Mouse (Mus musculus) thymus, postnatal 0 days (tissue): Measurements from ENCODE around the gene Ndufa13. TPM values are rescaled to one million over a fixed set of nuclear protein-coding genes. Genes with fewer than 3 reads are reported as not detected.

Experiments used
- DNase-seq: peaks from one replicate; pipeline ENCODE4 v3.0.0-alpha.2; 2015; ENCODE audit warnings: low spot score
- polyA plus RNA-seq: library from polyadenylated mRNA; unstranded; fragments of >200 nt; fragmentation: Nextera tagmentation; extraction: Ambion mirVana; gene quantifications from 2 replicates; pipeline ENCODE4 v1.2.1, GENCODE M21; 2015

Ndufa13 gene
- polyA plus RNA-seq, 1 experiment from 2014 or later: 228 TPM

DNA sequence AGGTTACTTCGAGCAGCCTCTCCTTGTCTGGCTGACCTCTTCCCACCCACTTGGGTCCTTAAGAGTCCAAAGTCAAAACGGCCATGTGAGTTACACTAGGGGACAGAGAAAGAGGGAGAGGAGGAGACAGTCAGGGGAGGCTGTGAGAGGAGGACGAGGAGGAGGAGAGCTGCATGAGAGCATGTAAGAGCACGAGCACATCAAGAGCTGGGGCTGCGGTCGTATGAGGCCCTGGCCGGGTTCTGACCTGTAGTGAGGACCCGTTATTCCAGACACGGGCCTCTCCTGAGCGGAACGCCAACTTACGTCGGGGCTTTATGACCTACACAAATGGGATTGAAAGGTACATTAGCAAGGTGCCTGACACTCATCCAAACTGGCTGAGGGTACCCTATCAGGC lies 9.6 kb upstream of the Ndufa13 start:
- DNase-seq: no peak

DNA sequence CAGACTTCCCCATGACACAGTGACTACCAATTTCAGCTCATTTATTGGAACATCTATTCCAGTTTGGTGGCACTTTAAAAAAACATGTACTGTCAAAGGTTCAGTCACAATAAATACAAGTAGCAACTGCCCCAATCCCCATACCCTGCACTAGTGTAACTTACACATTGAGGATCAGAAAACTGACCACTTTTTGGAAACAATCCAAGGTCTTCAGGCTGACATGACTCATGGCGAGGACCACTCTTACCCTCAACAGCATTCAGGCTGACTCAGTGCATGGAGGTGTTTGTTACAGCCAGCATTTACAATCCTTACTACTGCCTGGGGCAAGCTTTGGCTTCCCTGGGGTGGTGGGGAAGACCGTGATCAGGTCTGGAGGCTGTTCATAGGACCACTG lies 4.7 kb upstream of the Ndufa13 start:
- DNase-seq: no peak

- no peak for DNase-seq
Measured at GRCm38 (mm10) chr8:69906260-69906659, 3.9 kb upstream of the Ndufa13 start.

GRCm38 (mm10) chr8:69904096-69904495 lies 1.7 kb upstream of the Ndufa13 start:
- no peak for DNase-seq

- DNase-seq: peak; percentile 100
Measured at GRCm38 (mm10) chr8:69903063-69903542, 745 bp upstream of the Ndufa13 start.

GRCm38 (mm10) chr8:69901484-69902162 lies 735 bp downstream of the Ndufa13 start:
- DNase-seq: peak; percentile 96

- DNase-seq: no peak
Measured at GRCm38 (mm10) chr8:69900895-69901451, 1.4 kb downstream of the Ndufa13 start.

DNA sequence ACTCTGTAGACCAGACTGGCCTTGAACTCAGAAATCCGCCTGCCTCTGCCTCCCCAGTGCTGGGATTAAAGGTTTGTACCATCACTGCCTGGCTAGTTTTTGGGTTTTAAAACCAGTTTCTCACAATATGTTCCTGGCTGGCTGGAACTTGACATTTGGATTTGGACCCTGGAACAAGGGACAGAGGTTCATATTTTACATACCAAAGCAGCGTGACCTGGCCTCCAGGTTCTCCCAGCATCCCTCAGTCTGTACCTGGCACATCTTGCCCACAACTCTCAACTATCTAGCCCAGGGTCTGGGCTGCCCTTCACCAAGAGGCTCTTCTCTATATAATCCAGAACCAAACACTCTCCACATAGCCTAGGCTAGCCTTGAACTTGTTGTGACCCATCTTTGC lies 2.5 kb downstream of the Ndufa13 start:
- DNase-seq: no peak

- DNase-seq: no peak
Measured at GRCm38 (mm10) chr8:69897857-69898256, 4.5 kb downstream of the Ndufa13 start.

GRCm38 (mm10) chr8:69895772-69896451 lies 6.4 kb downstream of the Ndufa13 start:
- no peak for DNase-seq

DNA sequence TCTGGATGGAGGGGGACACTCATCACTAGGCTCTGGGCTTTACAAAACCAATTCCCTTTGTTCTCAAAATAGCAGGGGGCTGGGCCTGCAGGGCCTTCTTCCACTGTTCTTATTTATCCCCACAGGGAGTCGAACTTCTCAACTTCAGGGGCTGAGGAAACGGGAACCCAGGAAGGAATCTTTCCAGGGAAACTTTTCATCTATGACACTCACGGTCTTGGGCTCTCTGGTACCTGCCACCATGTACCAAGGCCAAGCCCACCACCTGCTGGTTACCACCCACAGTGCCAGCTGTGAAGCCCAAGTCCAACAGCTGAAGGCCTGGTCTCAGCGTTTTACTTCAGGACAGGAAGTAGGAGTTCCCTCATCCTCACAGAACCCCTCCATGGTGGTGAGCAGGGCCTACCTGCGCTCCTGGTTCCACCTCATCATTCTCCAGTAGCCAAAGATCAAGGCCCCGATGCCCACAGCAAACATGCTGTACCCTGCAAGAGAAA lies 7.5 kb downstream of the Ndufa13 start:
- no peak for DNase-seq

GRCm38 (mm10) chr8:69893863-69894262 lies 8.5 kb downstream of the Ndufa13 start:
- peak; percentile 40 for DNase-seq

GRCm38 (mm10) chr8:69890813-69891241 lies 11.5 kb downstream of the Ndufa13 start:
- DNase-seq: peak; percentile 42

- DNase-seq: no peak
Measured at GRCm38 (mm10) chr8:69888902-69889301, 13.5 kb downstream of the Ndufa13 start.

- DNase-seq: no peak
Measured at GRCm38 (mm10) chr8:69888244-69888866, 14.0 kb downstream of the Ndufa13 start.

- DNase-seq: no peak
Measured at GRCm38 (mm10) chr8:69887289-69888243, 14.8 kb downstream of the Ndufa13 start, which contains the start of gene Cilp2. TSS of gene Cilp2 (minus strand) at chr8:69887687.

GRCm38 (mm10) chr8:69884141-69884540 lies 18.2 kb downstream of the Ndufa13 start:
- DNase-seq: no peak

DNA sequence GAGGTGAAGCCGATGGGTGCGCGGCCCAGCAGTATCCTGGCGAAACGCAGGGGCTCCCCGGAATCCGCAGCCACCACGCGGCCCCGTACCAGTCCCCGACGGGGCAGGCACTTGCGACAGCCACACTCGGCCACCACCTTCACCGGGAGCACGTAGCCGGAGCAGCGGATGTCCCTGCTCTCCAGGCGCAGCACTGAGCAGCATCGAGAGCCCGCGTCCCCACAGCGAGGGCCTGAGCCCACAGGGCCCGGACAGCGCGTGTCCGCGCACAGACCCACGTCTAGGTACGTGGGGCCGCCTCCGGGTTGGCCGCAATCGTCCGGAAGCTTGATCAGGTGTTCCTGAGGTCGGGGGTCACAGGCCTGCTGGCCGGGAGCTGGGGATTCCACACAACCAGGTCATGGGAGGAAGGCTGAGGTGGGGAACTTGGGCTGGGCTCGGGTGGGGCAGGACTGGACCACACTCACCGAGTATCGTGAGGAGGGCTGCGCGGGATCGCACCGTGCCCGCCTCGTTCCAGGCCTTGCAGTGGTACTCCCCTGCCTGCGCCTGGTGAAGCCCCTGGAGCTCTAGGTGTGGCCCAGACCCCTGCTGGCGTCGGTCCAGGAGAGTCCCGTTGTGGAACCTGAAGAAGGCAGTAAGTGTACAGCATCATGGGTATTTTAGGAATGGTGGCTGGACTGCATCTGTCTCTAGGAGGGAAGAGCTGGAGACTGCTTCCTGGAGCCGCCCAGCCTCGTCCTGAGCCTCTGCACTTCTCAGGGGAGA lies 19.3 kb downstream of the Ndufa13 start:
- no peak for DNase-seq

GRCm38 (mm10) chr8:69882021-69882756 lies 20.2 kb downstream of the Ndufa13 start:
- DNase-seq: peak; percentile 58
